Mouse (Mus musculus) bone marrow macrophage, adult 2 months (primary cell): Measurements from ENCODE around the gene Ap1m1.

Source experiments
- CTCF ChIP-seq: IDR thresholded peaks from 2 replicates; pipeline ENCODE4 v1.5.1; 2012; ENCODE audit warnings: low read depth, mild to moderate bottlenecking, low read length, moderate library complexity
- POLR2A ChIP-seq: IDR thresholded peaks from 2 replicates; pipeline ENCODE4 v1.6.1; 2012; ENCODE audit warnings: mild to moderate bottlenecking, low read depth, low read length, borderline replicate concordance

GRCm38 (mm10) chr8:72263451-72263850 lies 23.6 kb downstream of the Ap1m1 start:
- TF ChIP-seq CTCF (no peak), POLR2A (no peak)
